Mouse (Mus musculus): ENCODE results near the gene D930007J09Rik. TPM values are rescaled to one million over a fixed set of nuclear protein-coding genes. Genes with fewer than 3 reads are reported as not detected.

D930007J09Rik gene
- polyA plus RNA-seq (2012; rRNA removed) = 1.3 and 1.8 TPM in 2 replicates

DNA sequence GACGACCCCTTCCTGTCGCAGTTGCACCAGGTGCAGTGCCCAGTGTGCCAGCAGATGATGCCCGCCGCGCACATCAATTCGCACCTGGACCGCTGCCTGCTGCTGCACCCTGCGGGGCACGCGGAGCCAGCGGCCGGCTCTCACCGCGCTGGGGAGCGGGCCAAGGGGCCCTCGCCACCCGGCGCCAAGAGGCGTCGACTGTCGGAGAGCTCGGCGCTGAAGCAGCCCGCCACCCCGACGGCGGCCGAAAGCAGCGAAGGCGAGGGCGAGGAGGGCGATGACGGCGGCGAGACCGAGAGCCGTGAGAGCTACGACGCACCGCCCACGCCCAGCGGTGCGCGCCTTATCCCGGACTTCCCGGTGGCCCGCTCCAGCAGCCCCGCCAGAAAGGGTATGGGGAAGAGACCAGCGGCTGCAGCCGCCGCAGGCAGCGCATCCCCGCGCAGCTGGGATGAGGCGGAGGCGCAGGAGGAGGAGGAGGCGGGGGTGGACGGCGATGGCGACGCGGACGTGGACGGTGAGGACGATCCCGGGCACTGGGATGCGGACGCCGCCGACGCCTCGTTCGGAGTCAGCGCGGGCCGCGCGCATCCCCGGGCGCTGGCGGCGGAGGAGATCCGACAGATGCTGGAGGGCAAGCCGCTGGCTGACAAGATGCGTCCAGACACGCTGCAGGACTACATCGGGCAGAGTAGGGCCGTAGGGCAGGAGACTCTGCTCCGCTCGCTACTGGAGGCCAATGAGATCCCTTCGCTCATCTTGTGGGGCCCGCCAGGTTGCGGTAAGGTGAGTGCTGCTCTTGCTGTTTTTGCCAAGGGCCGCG, at the start of gene D930007J09Rik:
Gene D930007J09Rik, minus strand, starts transcription at position 591 of the 823 bp plus-strand sequence.
- DNase-seq (ENCODE audit: extremely low spot score in 1 of 2, low spot score in 1 of 2) = peak in 1 of 2 experiments; percentile 53

- DNase-seq (ENCODE audit: extremely low spot score in 1 of 2, low spot score in 1 of 2) = peak in 1 of 2 experiments; percentile 65
Measured at GRCm38 (mm10) chr13:32851967-32852366, 49.3 kb upstream of the D930007J09Rik start.

DNA sequence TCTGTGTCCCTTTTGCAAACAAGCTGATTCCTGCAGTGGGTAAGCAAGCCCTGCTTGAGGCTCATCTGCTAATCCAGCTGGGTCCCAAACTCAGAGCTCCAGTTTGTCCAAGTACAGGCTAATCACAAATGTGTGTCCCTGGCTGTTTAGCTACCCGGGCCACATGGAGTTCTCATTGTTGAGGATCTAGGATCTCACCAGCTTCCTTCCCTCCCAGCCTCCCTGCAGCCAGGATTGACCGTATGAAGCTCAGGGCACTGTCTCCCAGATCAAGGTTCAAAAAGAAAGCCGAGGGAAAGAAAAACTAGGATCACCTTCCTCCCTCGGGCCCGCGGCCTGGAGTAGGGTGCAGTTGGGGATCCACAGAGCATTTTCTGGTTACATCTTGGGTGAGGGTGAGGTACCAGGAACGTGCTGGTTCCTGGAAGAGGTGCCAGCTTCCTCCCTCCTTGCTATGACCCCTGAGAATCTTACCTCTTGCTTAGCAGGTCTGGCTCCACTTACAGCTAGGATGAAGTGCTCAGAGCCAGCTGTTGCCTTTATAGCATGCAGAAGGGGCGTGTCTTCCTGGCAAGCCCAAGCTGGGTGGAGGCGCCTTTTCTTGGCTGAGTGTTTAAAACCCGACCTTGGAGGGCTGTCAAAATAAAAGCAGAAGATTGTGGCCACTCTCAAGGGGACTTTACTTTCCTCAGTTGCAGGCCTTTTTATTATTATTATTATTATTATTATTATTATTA, 48.2 kb upstream of the D930007J09Rik start, which contains the start of gene Serpinb1a:
Gene Serpinb1a, minus strand, starts transcription at position 518 of the 737 bp plus-strand sequence.
- no peak for DNase-seq (ENCODE audit: extremely low spot score in 1 of 2, low spot score in 1 of 2)

GRCm38 (mm10) chr13:32850156-32850555, 47.5 kb upstream of the D930007J09Rik start:
- no peak for DNase-seq (ENCODE audit: extremely low spot score in 1 of 2, low spot score in 1 of 2)

DNA sequence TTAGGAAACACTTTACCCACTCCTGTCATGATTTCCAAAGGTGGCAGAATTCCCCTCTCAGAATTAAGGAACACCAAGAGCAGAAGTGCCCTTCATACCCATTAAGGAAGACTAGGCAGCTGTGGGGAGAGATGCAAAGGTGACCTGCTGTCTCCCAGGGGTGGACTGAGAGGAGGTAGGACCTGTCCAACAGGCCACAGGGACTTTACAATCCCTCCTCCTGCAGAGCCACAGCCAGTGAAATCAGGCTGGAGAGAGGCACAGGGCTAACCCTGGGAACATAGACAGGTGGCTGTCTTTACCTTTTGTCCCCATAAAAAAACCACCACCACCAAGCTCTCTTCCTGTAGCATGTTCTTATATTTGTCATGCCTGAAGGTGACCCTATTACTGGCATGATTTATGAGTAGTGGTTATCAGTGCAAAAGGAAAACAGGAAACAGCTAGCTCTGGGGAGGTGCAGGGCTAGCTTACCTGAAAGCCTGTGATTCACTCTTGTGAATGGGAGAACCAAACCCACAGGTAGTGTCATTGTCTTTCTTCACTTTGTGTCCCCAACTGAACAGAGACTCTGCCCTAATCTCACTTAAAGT, 47.0 kb upstream of the D930007J09Rik start:
- DNase-seq (ENCODE audit: extremely low spot score in 1 of 2, low spot score in 1 of 2) = no peak

DNA sequence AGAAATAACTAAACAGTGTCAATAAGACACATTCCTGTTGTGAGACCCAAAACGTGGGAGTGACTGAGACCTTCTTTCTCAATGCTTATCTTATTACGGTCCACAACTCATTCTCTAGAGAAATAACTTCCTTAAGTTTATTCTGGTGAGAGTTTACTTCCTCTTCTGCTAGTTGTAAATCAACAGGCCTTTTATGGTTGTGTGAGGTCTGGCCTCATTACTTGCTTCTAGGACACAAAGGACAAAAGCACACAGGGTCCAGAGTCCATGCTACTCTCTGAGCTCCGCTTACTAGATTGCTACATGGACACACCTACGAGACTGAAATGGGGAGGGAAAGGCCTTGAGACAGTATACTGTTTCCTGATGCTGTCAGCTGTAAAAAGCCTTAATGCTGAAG, 46.4 kb upstream of the D930007J09Rik start:
- no peak for DNase-seq (ENCODE audit: extremely low spot score in 1 of 2, low spot score in 1 of 2)

GRCm38 (mm10) chr13:32846221-32846620, 43.6 kb upstream of the D930007J09Rik start:
- no peak for DNase-seq (ENCODE audit: extremely low spot score in 1 of 2, low spot score in 1 of 2)

DNA sequence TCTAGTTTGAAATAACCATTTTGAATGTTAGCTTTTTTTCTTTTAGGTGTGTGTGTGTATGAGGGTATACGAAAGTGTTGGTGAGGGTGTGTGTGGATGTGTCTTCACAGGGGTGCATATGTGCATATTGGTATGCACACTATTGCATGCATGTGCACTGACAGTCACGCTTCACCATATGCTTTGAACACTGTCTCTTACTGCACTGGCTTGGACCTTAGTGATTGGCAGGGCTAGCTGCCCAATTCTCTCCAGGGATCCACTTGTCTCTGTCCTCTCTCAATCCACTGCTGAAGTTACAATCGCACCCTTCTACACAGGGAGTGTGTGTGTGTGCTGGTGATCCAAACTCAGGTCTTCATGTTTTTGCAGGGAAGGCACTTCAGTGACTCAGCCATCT, 38.7 kb upstream of the D930007J09Rik start:
- DNase-seq (ENCODE audit: extremely low spot score in 1 of 2, low spot score in 1 of 2) = no peak

DNA sequence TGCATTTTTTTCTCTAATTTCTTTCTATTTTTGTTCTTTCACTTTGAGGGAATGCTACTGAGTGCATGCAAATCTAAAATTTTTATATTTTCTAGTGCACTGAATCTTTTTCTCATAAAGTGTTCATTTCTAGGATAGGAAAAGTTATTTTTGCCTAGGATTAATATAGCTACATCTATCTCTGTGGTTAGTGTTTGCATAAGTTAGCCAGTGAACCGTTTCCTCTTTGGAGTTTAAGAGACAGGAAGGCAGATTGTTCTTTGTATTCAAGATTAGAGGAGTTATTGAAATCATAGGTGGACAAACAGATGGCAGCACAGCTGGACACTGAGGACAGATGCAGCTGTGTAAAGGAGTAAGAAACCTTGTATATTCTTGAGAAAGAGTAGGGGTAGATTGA, 36.7 kb upstream of the D930007J09Rik start:
- no peak for DNase-seq (ENCODE audit: extremely low spot score in 1 of 2, low spot score in 1 of 2)

GRCm38 (mm10) chr13:32834513-32834912, 31.9 kb upstream of the D930007J09Rik start:
- DNase-seq (ENCODE audit: extremely low spot score in 1 of 2, low spot score in 1 of 2) = no peak

- DNase-seq (ENCODE audit: extremely low spot score in 1 of 2, low spot score in 1 of 2) = no peak
Measured at GRCm38 (mm10) chr13:32833237-32833636, 30.6 kb upstream of the D930007J09Rik start.

- no peak for DNase-seq (ENCODE audit: extremely low spot score in 1 of 2, low spot score in 1 of 2)
Measured at GRCm38 (mm10) chr13:32832776-32833175, 30.1 kb upstream of the D930007J09Rik start.

GRCm38 (mm10) chr13:32831505-32832273, 29.0 kb upstream of the D930007J09Rik start:
- no peak for DNase-seq (ENCODE audit: extremely low spot score in 1 of 2, low spot score in 1 of 2)

DNA sequence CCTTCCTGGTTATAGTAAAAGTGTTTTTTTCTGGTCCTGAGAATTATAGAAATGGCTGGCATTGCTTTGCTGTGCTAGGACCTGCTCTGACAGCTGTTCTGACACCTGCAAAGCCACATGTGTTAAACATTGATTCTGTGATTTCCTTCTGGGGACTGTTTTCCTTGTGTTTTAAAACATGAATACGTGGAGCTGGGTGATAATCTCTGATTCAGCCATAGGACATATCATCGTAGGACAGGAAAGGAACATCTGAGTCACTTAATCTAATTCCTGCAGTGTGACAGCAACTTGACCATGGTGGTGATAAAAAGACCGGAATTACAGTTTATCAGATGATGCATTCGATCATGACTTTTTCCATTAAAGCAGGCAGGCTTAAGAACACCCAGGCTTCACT, 26.2 kb upstream of the D930007J09Rik start:
- no peak for DNase-seq (ENCODE audit: extremely low spot score in 1 of 2, low spot score in 1 of 2)

DNA sequence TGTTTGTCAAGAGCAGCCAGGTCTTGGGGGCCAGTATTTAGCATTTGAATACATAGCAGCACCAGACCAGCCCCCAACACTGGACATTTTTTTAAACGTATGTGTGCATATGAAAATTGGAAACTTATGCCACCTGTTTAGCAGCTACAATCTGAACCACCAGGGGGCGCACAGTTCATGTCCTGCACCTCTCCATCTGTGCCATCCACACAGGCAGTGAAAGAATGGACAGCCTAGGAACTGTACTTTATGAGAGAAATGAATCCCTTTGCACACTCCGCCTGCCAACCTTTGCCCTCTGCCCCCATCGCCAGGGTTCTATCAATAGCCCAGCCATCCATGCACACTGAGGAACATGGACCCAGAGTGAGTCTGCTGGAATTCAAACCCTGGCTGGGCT, 25.3 kb upstream of the D930007J09Rik start:
- peak in 1 of 2 experiments; percentile 73 for DNase-seq (ENCODE audit: extremely low spot score in 1 of 2, low spot score in 1 of 2)

DNA sequence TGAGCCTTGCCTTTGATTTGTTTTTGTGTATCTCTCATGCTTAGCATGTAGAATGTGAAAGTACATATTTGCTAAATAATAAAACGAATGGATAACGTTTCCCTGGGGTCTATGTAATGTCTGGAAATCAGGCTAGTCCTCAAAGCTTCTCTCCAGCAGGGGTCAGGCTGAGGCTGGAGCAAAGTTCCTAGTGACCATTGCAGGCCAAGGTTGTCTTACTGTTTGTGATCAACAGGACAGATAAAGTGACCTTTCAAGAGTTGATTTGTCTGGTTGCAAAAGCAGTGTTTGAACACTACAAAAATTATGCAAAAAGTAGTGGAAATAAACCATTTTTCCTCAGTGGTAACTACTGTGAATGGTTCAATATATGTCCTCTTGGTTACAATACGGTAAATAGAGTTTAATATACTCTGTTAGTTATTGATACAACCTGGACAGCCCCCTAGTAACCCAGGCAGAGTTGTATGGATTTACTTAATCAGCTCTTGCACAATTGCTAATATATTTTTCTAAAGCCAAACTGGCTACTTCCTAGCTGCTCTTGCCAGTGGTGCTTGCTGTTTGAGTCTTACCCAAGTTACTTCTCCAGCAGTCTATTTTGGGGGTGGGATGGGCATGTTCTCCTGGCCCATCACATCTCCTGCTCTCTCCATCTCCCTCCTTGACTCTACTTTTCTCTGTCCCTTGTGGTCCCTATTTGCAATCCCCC, 24.6 kb upstream of the D930007J09Rik start:
- DNase-seq (ENCODE audit: extremely low spot score in 1 of 2, low spot score in 1 of 2) = no peak

- no peak for DNase-seq (ENCODE audit: extremely low spot score in 1 of 2, low spot score in 1 of 2)
Measured at GRCm38 (mm10) chr13:32825546-32825945, 22.9 kb upstream of the D930007J09Rik start.

GRCm38 (mm10) chr13:32824377-32825330, 22.0 kb upstream of the D930007J09Rik start:
- DNase-seq (ENCODE audit: extremely low spot score in 1 of 2, low spot score in 1 of 2) = no peak

DNA sequence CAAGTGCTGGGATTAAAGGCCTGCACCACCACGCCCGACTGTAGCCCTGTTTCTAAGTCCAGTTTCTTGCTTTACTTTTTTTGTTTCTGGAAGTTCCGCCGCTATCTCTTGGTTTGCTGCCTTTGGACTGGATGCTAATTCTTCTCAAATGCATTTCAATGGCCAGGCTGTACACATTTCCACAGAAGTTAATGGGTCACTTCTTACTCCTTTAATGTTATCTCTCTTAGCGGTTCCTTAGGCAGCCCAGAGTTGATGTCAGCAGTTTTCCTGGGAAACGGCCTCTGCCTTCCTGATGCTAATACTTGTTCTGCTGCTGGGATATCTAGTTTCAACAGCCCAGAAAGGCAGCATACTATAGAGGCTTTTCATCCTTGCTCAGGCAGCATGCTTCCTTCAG, 20.5 kb upstream of the D930007J09Rik start:
- DNase-seq (ENCODE audit: extremely low spot score in 1 of 2, low spot score in 1 of 2) = no peak

All from frontal cortex, adult 2 months (tissue).